Mouse (Mus musculus) heart, postnatal 0 days (tissue): ENCODE data around the gene Wnt10b.
A peak's percentile ranks its signal among the peaks of the same experiment; 100 is the strongest.

Source experiments
- CTCF ChIP-seq: IDR thresholded peaks from 2 replicates; pipeline ENCODE4 v1.5.1; 2016; ENCODE audit warnings: antibody characterized with exemption, control low read depth, low read depth
- EP300 ChIP-seq: IDR thresholded peaks from 2 replicates; pipeline ENCODE4 v1.6.1; 2016; ENCODE audit warnings: antibody characterized with exemption, low read depth

DNA sequence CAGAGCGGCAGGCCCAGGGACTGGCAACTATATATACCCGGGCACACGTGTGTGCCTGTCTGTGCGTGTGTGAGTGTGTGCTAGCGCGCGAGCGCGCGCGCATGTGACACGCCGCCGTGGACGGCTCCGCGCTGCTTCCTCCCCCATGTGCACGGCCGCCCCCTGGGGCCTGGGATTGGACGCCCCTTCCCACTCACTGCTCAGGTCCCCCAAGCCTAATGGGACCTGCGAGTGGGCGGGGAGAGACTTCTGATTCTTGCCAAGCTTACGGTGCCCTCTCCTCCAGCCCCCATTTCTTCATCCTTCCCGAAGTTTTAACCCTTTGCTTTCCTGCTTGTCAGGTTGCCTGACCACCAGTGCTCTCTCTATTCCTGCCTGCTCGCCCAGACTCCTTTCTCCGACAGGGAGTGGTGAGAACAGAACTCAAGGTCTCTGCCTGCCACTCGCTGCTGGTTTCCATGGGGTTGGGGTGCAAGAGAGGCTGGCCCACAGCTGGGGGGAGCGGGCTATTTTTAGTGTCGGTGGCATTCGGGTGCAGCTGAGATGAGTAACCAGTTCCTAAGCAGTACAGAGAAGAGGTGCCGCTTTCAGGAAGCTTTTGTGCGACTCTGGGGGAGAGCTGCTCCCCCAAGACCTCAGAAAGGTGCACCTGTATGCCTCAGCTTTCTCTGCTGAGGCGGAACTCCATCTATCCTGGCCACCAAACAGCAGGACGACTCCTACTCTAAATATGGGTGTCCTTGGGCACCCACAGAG is 30.1 kb upstream of the Wnt10b start:
- no peak for TF ChIP-seq EP300
- TF ChIP-seq CTCF, result 0 out of 2 replicates have a peak, but pooled peaks have one; percentile 7
